Mouse (Mus musculus): ENCODE data around the gene Sco1. TPM values are rescaled to one million over a fixed set of nuclear protein-coding genes. Genes with fewer than 3 reads are reported as not detected.
A peak's percentile ranks its signal among the peaks of the same experiment; 100 is the strongest.
"Not testable (repeated sequence)": the region's sequence is repeated elsewhere in the genome, so short reads cannot be mapped to it uniquely, and the experiment has no call there.

Gene Sco1
- total RNA-seq, 2 experiments from 2014 or later: 17.8 to 19.2 TPM

- no peak for DNase-seq
- intact Hi-C loops (cut with DNase I): loop anchor here (10.0 kb wide), 1 partner anchor 258 kb away; no protein-coding TSS in a partner anchor
These were observed 30.3 kb downstream of the Sco1 start for GRCm38 (mm10) chr11:67082793-67083192.

GRCm38 (mm10) chr11:67083239-67083638 lies 30.8 kb downstream of the Sco1 start:
- intact Hi-C loops (cut with DNase I): loop anchor here (10.0 kb wide), 1 partner anchor 258 kb away; no protein-coding TSS in a partner anchor
- DNase-seq: no peak

- no peak for DNase-seq
- intact Hi-C loops (cut with DNase I): loop anchor here (10.0 kb wide), 1 partner anchor 259 kb away; no protein-coding TSS in a partner anchor
These were observed 31.4 kb downstream of the Sco1 start for GRCm38 (mm10) chr11:67083712-67084340.

GRCm38 (mm10) chr11:67085489-67085888 lies 33.0 kb downstream of the Sco1 start:
- peak; percentile 73 to 83 for DNase-seq
- intact Hi-C loops (cut with DNase I): loop anchor here (1.0 to 10.0 kb wide), 3 partner anchors 60 to 261 kb away; partner anchors contain the start of gene Tmem220

- intact Hi-C loops (cut with DNase I): loop anchor here (5.0 to 10.0 kb wide), 2 partner anchors 184 to 262 kb away; no protein-coding TSS in a partner anchor
- DNase-seq: no peak
These were observed 34.1 kb downstream of the Sco1 start for GRCm38 (mm10) chr11:67086467-67087164.

- DNase-seq: no peak
- intact Hi-C loops (cut with DNase I): loop anchor here (5.0 to 10.0 kb wide), 2 partner anchors 185 to 262 kb away; no protein-coding TSS in a partner anchor
These were observed 34.8 kb downstream of the Sco1 start for GRCm38 (mm10) chr11:67087225-67087624.

- DNase-seq; intact Hi-C loops (cut with DNase I): not testable (repeated sequence)
These were observed 39.9 kb downstream of the Sco1 start for GRCm38 (mm10) chr11:67092354-67092753.

GRCm38 (mm10) chr11:67093201-67093600 lies 40.7 kb downstream of the Sco1 start:
- intact Hi-C loops (cut with DNase I): no loop called here
- DNase-seq: no peak

- intact Hi-C loops (cut with DNase I): no loop called here
- DNase-seq: no peak
These were observed 41.2 kb downstream of the Sco1 start for GRCm38 (mm10) chr11:67093652-67094051.

- DNase-seq: no peak
- intact Hi-C loops (cut with DNase I): no loop called here
These were observed 42.0 kb downstream of the Sco1 start for GRCm38 (mm10) chr11:67094470-67094869.

- intact Hi-C loops (cut with DNase I): no loop called here
- no peak for DNase-seq
These were observed 45.2 kb downstream of the Sco1 start for GRCm38 (mm10) chr11:67097709-67098108.

- intact Hi-C loops (cut with DNase I): no loop called here
- DNase-seq: no peak
These were observed 46.0 kb downstream of the Sco1 start for GRCm38 (mm10) chr11:67098427-67098826.

GRCm38 (mm10) chr11:67099241-67099640 lies 46.8 kb downstream of the Sco1 start:
- DNase-seq: no peak
- intact Hi-C loops (cut with DNase I): no loop called here

- intact Hi-C loops (cut with DNase I): loop anchor here (5.0 kb wide), 1 partner anchor 78 kb away; no protein-coding TSS in a partner anchor
- DNase-seq: peak; percentile 38 to 66
These were observed 47.7 kb downstream of the Sco1 start for GRCm38 (mm10) chr11:67100169-67100568.

- intact Hi-C loops (cut with DNase I): loop anchor here (5.0 kb wide), 1 partner anchor 79 kb away; no protein-coding TSS in a partner anchor
- DNase-seq: peak; percentile 54 to 75
These were observed 49.2 kb downstream of the Sco1 start for GRCm38 (mm10) chr11:67101713-67102112.

- intact Hi-C loops (cut with DNase I): loop anchor here (5.0 kb wide), 1 partner anchor 81 kb away; no protein-coding TSS in a partner anchor
- no peak for DNase-seq
These were observed 50.8 kb downstream of the Sco1 start for GRCm38 (mm10) chr11:67103256-67103655.

GRCm38 (mm10) chr11:67104242-67104641 lies 51.8 kb downstream of the Sco1 start:
- no peak for DNase-seq
- intact Hi-C loops (cut with DNase I): loop anchor here (5.0 kb wide), 1 partner anchor 82 kb away; no protein-coding TSS in a partner anchor

- intact Hi-C loops (cut with DNase I): loop anchor here (5.0 kb wide), 1 partner anchor 82 kb away; no protein-coding TSS in a partner anchor
These were observed 52.2 kb downstream of the Sco1 start for GRCm38 (mm10) chr11:67104714-67105113.

GRCm38 (mm10) chr11:67105689-67106088 lies 53.2 kb downstream of the Sco1 start:
- intact Hi-C loops (cut with DNase I): no loop called here
- DNase-seq: no peak

More at GRCm38 (mm10) chr11:67104714-67105113, 52.2 kb downstream of the Sco1 start:
- peak; percentile 45 to 53 for DNase-seq

GRCm38 (mm10) chr11:67106973-67107372 lies 54.5 kb downstream of the Sco1 start:
- no peak for DNase-seq
- intact Hi-C loops (cut with DNase I): no loop called here

Measured in heart, postnatal 10 days (tissue).